Mouse (Mus musculus) fibroblast of lung, adult 2 months (primary cell): ENCODE results near the gene Clint1.

Experiments
- DNase-seq: peaks from one replicate; pipeline ENCODE4 v3.0.0-alpha.2; 2011; ENCODE audit warnings: low read depth

The Clint1 gene

DNA sequence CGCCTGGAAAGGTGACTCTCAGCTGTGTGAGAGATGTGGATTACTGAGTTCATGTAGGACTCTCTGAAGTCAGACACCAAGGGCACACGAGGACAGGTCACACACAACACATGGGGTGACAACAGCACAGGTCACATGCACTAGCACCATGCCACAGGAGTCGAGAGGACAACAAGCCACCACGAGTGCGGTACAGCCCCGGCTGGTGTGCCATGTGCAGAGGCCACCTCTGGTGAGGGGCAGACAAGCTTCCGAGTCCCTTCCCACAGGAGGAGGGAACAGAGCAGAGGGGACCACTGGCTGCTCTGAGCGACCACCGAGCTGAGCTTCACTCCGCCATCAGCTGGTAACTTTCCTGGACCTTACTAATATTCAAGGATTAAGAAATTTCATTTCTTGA, 80.9 kb downstream of the Clint1 start:
- DNase-seq: no peak

DNA sequence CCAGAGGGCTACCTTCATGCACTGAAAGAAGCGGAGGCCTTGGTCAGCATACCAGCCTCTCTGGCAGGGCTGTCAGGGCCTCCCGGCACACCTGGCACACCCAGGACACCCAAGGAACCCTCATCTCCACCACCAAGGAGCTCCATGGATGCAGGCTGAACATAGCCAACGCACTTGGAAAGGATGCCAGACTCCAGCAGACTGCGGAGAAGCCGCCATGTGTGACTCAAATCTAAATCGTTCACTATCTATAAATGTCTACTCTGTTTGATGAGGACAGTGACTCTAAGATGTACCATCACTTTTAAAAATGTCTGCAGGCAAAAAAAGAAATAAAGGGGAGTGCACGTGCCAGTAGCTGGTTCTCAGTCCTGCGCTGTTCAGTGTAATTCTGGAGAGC, 85.6 kb downstream of the Clint1 start:
- no peak for DNase-seq

DNA sequence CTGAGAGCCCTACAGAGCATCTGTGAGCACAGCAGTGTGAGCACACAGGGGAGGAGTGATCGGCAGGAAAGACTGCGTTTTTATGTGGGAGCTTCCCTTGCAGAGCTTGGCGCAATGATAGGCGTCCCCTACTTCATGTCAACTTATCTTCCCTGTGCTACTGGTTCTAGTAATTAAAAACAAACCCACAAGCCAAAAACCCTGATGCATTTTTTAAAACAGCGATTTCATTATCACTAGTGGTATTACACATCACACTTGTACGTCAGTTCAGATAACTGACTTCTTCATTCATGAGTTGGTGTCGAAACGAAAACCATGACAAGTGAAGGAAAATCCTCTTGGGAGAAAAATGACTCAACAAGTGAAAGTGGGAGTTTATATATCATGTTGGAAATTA, 87.1 kb downstream of the Clint1 start:
- no peak for DNase-seq

DNA sequence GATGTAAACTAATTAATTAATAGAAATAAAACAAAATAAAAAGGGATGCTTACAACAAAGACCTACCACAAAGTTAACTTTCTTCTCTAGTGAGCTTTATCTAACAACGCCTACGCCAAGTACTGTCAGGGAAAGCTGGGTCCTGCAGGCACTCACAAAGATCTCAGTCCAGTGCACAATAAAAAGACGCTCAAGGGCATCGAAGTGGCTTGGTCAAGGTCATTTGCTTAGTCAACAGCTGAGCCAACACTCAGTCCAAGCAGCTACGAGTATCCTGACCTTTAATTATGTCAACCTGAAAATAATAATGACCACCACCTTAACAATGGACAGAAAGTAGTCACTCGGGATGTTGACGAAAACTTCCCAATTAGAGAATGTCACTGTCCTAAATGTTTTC, 90.4 kb downstream of the Clint1 start:
- no peak for DNase-seq

DNA sequence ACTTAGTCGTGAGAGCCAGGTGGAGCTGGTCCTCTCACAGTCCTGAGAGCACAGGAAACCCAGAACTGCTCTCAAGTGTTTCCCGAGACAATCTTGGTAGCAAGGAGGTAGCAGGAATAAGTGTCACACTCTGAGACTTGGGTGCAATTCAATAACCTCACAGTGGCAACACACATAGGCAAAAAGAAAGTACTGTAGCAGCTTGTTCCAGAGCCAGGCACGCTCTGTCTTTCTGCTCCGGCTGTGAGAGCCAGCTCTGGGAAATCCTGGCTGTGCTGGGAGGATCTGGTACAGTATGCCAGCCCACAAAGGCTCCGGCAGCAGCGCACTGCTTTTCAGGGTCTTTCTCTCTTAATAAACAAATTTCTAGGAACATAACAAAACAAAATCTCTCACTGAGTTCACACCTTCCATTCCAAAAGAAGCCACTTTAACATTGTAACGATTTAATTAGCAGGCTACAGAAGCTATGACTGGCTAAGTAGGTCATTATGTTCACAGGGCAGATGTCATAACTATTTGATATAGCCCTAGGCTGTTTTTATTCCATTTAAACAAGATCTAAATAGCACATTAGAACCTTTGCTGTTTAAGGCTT, 91.4 kb downstream of the Clint1 start:
- DNase-seq: peak; percentile 34

DNA sequence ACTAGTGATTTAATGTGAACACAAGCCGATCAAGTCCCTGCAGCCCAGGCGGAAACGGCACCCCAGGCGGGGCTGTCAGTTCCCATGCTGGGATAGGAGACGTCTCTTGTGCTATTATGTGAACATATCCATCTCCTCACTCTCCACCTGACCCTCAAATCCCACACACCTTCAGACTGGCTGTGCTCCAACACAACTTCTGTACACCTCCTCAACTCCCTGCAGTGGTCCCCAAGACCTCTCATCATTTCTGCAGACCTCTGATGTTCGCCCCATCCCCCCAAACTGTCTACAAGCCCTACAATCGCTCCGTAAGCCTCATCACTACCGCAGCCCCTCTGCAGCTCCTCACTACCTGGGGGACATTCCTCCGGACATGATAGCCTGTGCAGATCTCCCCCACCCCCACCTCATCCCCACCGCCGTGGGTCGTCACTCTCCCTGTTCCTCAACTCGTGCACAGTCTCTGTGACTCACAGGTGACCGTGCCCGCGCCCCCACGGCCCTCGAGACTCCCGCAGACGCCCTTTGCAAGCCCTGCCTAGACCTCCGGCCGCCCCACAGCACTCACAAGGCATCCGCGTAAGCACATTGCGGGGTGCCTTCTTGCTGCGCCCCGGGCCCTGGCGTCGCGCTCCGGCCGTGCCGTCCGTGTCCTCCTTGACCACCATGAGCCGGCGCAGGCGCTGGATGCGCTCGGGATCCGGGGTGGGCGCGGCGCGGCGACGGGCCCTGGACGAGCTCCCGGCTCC, 92.2 kb downstream of the Clint1 start:
- DNase-seq: no peak

DNA sequence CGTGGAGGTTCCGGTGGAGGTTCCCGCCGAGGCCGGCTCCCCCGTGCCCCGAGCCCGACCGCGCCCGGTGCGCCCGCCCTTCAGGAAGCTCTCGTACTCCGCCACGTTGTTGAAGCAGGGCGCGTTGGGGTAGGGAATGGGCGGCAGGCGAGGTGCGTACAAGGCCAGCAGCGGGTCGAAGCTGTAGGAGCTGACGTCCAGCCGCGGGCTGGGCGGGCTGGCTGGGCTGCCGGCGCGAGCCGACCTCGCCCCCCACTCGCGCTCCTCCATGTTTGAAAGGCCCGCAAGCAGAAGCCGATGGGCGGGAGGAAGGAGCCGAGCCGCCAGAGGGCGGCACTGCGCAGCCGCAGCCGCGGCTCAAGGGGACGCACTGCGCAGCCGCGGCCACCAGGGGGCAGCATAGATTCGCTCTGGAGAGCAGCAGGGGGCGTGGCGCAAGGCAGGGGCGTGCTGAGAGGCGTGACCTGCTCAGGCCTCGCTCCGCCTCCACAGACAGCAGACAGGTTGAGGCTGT, 92.8 kb downstream of the Clint1 start, which contains the start of gene Lsm11:
TSS of gene Lsm11 (minus strand) at position 293 of the 514 bp plus-strand sequence.
- peak; percentile 79 for DNase-seq

DNA sequence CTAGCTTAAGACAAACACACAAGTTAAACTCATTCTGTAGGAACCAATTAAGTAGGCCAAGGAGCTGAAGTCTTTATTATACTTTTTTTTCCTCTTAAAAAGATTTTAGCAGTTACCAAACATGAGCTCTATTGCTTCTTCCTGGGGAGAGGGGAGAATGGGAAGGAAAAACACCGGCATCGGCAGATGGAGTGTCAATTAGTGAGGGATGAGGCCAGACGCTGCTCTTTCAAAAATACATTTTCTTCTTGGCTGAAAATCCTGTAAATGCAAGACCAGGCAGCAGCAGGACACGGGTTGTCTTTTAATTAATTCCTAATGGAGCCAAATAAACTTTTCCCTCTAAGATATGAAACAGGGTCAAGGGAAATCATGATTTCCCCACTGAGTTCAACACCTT, 94.9 kb downstream of the Clint1 start:
- DNase-seq: no peak

DNA sequence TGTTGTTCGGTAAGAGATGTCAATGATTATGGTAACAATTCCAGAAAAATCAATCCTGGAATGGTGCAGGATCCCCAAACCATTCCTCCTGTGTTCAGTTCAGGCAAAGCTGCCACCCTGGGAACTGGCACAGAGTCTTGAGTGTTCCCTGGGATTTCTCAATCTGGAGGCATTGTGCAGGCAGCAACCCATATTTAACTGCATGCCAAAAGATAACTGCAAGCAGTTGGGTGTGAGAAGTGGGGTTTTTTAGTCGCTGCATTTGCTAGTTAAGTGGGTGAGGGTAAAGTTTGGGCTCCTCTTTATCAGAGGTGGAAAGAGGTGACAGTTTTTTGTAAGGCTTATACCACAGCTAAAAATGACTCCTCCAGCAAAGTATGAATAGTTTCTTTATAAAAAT, 95.6 kb downstream of the Clint1 start:
- no peak for DNase-seq

DNA sequence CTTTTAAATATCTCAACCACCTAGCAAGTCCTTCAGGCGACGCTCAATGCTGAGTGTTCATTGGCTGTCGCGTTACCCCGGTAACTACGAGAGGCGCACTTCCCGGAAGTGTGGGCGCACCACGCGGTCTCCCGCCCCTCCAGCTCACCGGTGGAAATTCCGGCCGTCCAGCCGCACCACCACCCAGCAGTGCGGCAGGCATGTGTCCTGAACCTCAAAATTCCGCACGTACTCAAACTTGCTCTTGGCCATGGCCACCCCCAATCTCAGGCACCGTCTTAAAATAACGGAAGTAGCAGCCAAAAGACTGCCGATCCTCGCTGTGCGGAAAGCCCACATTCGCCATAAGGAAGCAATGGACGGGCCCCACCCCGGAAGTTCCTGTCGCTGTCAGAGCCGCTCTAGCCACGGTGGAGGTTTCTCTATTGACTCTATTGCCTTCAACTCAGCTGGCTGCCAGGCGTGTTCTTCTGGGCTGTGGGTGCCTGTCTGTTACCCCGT, 103.3 kb downstream of the Clint1 start, which contains the start of gene Thg1l:
TSS of gene Thg1l (minus strand) at position 368 of the 501 bp plus-strand sequence.
- DNase-seq: peak; percentile 80

DNA sequence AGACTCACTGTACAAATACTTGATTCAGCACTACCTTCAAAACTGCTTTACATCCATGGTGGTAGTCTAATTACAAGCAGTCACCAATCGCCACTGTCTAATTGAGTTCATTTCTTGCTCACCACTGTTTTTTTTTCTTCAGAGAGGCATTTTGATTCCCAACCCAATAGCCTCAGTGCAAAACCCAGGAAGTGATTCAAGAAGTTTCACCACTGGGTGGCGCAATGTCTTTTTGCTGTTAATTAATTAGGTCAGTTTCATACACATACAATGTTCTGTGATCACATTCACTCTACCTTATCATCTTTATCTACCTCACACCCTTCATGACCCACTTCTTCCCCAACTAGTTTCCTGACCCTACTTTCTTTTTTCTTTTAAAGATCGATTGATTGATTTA, 107.7 kb downstream of the Clint1 start:
- DNase-seq: no peak

DNA sequence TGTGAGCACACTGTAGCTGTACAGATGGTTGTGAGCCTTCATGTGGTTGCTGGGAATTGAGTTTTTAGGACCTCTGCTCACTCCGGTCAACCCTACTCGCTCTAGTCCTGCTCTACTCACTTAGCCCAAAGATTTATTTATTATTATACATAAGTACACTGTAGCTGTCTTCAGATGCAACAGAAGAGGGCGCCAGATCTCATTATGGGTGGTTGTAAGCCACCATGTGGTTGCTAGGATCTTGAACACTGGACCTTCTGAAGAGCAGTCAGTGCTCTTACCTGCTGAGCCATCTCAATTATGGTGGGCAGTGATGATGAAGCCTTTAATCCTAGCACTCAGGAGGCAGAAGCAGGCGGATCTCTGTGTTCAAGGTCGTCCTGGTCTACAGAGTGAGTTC, 108.2 kb downstream of the Clint1 start:
- no peak for DNase-seq
